Mouse (Mus musculus): Measurements from ENCODE around the gene Rnf17. TPM values are rescaled to one million over a fixed set of nuclear protein-coding genes. Genes with fewer than 3 reads are reported as not detected.
A peak's percentile ranks its signal among the peaks of the same experiment; 100 is the strongest.

The Rnf17 gene
- polyA plus RNA-seq, 1 experiment = not detected

- Histone ChIP-seq H3K4me3 (no peak overlapping the region), H3K79me2 (ENCODE audit: control insufficient read depth, insufficient read depth) (no peaks in the 10 kb centered on the region), H3ac (ENCODE audit: control insufficient read depth, insufficient read length) (no peak overlapping the region), H3K4me2 (ENCODE audit: low read depth) (no peak overlapping the region), H3K27me3 (ENCODE audit: control insufficient read depth, insufficient read depth, insufficient read length) (no peaks in the 10 kb centered on the region), H3K36me3 (ENCODE audit: control insufficient read depth, insufficient read depth) (peaks cover 13% of the 10 kb centered on the region)
- TF ChIP-seq POLR2A (IDR thresholded peaks at IDR 0.05; ENCODE audit: insufficient read length, low read depth) (no peak), CEBPB (IDR thresholded peaks at IDR 0.05; ENCODE audit: insufficient read depth, poor library complexity, severe bottlenecking) (no peak), POLR2AphosphoS2 (IDR thresholded peaks at IDR 0.05; ENCODE audit: insufficient read length, low read depth) (no peak), MAX (IDR thresholded peaks at IDR 0.05; ENCODE audit: low read depth) (no peak), USF1 (IDR thresholded peaks at IDR 0.05; ENCODE audit: low read depth) (no peak), TCF12 (IDR thresholded peaks at IDR 0.05; ENCODE audit: insufficient read depth, poor library complexity, severe bottlenecking) (no peak), MYOD1 (IDR thresholded peaks at IDR 0.05; ENCODE audit: control insufficient read depth in 1 of 3, insufficient read length in 2 of 3, low read depth in 2 of 3) (no peak), SRF (IDR thresholded peaks at IDR 0.05; ENCODE audit: control insufficient read depth, insufficient read length, low read depth) (no peak), REST (IDR thresholded peaks at IDR 0.05; ENCODE audit: insufficient read depth, insufficient read length) (no peak), E2F4 (IDR thresholded peaks at IDR 0.05; ENCODE audit: insufficient read depth) (no peak), TCF3 (IDR thresholded peaks at IDR 0.05; ENCODE audit: insufficient read length, low read depth) (no peak), MYOG (IDR thresholded peaks at IDR 0.05; ENCODE audit: control insufficient read depth in 1 of 3, insufficient read depth in 1 of 3, insufficient read length in 2 of 3, low read depth in 2 of 3) (no peak)
These were observed 150.5 kb downstream of the Rnf17 start for GRCm38 (mm10) chr14:56552924-56553323.

- Histone ChIP-seq H3K27me3 (ENCODE audit: control insufficient read depth, insufficient read depth, insufficient read length) (no peaks in the 10 kb centered on the region), H3ac (ENCODE audit: control insufficient read depth, insufficient read length) (no peak overlapping the region), H3K36me3 (ENCODE audit: control insufficient read depth, insufficient read depth) (peaks cover 13% of the 10 kb centered on the region), H3K79me2 (ENCODE audit: control insufficient read depth, insufficient read depth) (no peaks in the 10 kb centered on the region), H3K4me2 (ENCODE audit: low read depth) (no peak overlapping the region), H3K4me3 (no peak overlapping the region)
- TF ChIP-seq USF1 (IDR thresholded peaks at IDR 0.05; ENCODE audit: low read depth) = no peak
These were observed 150.9 kb downstream of the Rnf17 start for GRCm38 (mm10) chr14:56553331-56553730.

GRCm38 (mm10) chr14:56554716-56555115 lies 152.3 kb downstream of the Rnf17 start:
- Histone ChIP-seq H3K27me3 (ENCODE audit: control insufficient read depth, insufficient read depth, insufficient read length) (no peaks in the 10 kb centered on the region), H3ac (ENCODE audit: control insufficient read depth, insufficient read length) (no peak overlapping the region), H3K4me3 (no peak overlapping the region), H3K36me3 (ENCODE audit: control insufficient read depth, insufficient read depth) (peaks cover 13% of the 10 kb centered on the region), H3K79me2 (ENCODE audit: control insufficient read depth, insufficient read depth) (no peaks in the 10 kb centered on the region), H3K4me2 (ENCODE audit: low read depth) (no peak overlapping the region)
- TF ChIP-seq MYOG (IDR thresholded peaks at IDR 0.05; ENCODE audit: control insufficient read depth in 1 of 3, insufficient read depth in 1 of 3, insufficient read length in 2 of 3, low read depth in 2 of 3) (no peak), USF1 (IDR thresholded peaks at IDR 0.05; ENCODE audit: low read depth) (no peak), CEBPB (IDR thresholded peaks at IDR 0.05; ENCODE audit: insufficient read depth, poor library complexity, severe bottlenecking) (no peak)

GRCm38 (mm10) chr14:56559134-56559533 lies 156.8 kb downstream of the Rnf17 start:
- Histone ChIP-seq H3K4me2 (ENCODE audit: low read depth) (no peak overlapping the region), H3K4me3 (no peak overlapping the region), H3K79me2 (ENCODE audit: control insufficient read depth, insufficient read depth) (no peaks in the 10 kb centered on the region), H3K36me3 (ENCODE audit: control insufficient read depth, insufficient read depth) (peaks cover 6% of the 10 kb centered on the region), H3ac (ENCODE audit: control insufficient read depth, insufficient read length) (no peak overlapping the region), H3K27me3 (ENCODE audit: control insufficient read depth, insufficient read depth, insufficient read length) (no peaks in the 10 kb centered on the region)
- TF ChIP-seq TCF12 (IDR thresholded peaks at IDR 0.05; ENCODE audit: insufficient read depth, poor library complexity, severe bottlenecking) (no peak), SRF (IDR thresholded peaks at IDR 0.05; ENCODE audit: control insufficient read depth, insufficient read length, low read depth) (no peak), MAX (IDR thresholded peaks at IDR 0.05; ENCODE audit: low read depth) (no peak), USF1 (IDR thresholded peaks at IDR 0.05; ENCODE audit: low read depth) (no peak), REST (IDR thresholded peaks at IDR 0.05; ENCODE audit: insufficient read depth, insufficient read length) (no peak), MYOD1 (IDR thresholded peaks at IDR 0.05; ENCODE audit: control insufficient read depth in 1 of 3, insufficient read length in 2 of 3, low read depth in 2 of 3) (peak in 2 of 3 experiments; percentile 78 to 80), MYOG (IDR thresholded peaks at IDR 0.05; ENCODE audit: control insufficient read depth in 1 of 3, insufficient read depth in 1 of 3, insufficient read length in 2 of 3, low read depth in 2 of 3) (peak in 1 of 3 experiments; percentile 49)

GRCm38 (mm10) chr14:56567476-56567875 lies 165.1 kb downstream of the Rnf17 start:
- Histone ChIP-seq H3K4me2 (ENCODE audit: low read depth) (no peak overlapping the region), H3ac (ENCODE audit: control insufficient read depth, insufficient read length) (no peak overlapping the region), H3K36me3 (ENCODE audit: control insufficient read depth, insufficient read depth) (no peaks in the 10 kb centered on the region), H3K27me3 (ENCODE audit: control insufficient read depth, insufficient read depth, insufficient read length) (no peaks in the 10 kb centered on the region), H3K79me2 (ENCODE audit: control insufficient read depth, insufficient read depth) (no peaks in the 10 kb centered on the region), H3K4me3 (no peak overlapping the region)
- TF ChIP-seq E2F4 (IDR thresholded peaks at IDR 0.05; ENCODE audit: insufficient read depth) (no peak), REST (IDR thresholded peaks at IDR 0.05; ENCODE audit: insufficient read depth, insufficient read length) (no peak), MYOD1 (IDR thresholded peaks at IDR 0.05; ENCODE audit: control insufficient read depth in 1 of 3, insufficient read length in 2 of 3, low read depth in 2 of 3) (no peak), MAX (IDR thresholded peaks at IDR 0.05; ENCODE audit: low read depth) (no peak), TCF3 (IDR thresholded peaks at IDR 0.05; ENCODE audit: insufficient read length, low read depth) (no peak), TCF12 (IDR thresholded peaks at IDR 0.05; ENCODE audit: insufficient read depth, poor library complexity, severe bottlenecking) (no peak), SRF (IDR thresholded peaks at IDR 0.05; ENCODE audit: control insufficient read depth, insufficient read length, low read depth) (no peak), MYOG (IDR thresholded peaks at IDR 0.05; ENCODE audit: control insufficient read depth in 1 of 3, insufficient read depth in 1 of 3, insufficient read length in 2 of 3, low read depth in 2 of 3) (no peak), USF1 (IDR thresholded peaks at IDR 0.05; ENCODE audit: low read depth) (no peak), POLR2AphosphoS2 (IDR thresholded peaks at IDR 0.05; ENCODE audit: insufficient read length, low read depth) (no peak), CEBPB (IDR thresholded peaks at IDR 0.05; ENCODE audit: insufficient read depth, poor library complexity, severe bottlenecking) (no peak), POLR2A (IDR thresholded peaks at IDR 0.05; ENCODE audit: insufficient read length, low read depth) (no peak)
